Comparison of ENCODE assay signal across 16 mouse cellular contexts in genomic region chr16:95720532-95720931, GRCm38 (mm10).
"Had no signal": no experiment of that assay in that cellular context is flagged by ENCODE, and none has a peak within 500 bp of the region (broad histone marks: within the 10 kb centered on the region; RNA-seq: fewer than 3 reads in every experiment).

No protein-coding gene starts in this region.

- H3K4me2 ChIP-seq: kidney, embryonic 15.5 days; limb, embryonic 13.5 days; liver, embryonic 13.5 days; lung, embryonic 14.5 days; midbrain, embryonic 12.5 days; midbrain, embryonic 15.5 days had no signal

- H3K4me1 ChIP-seq: kidney, embryonic 15.5 days; limb, embryonic 13.5 days; liver, embryonic 13.5 days; midbrain, embryonic 12.5 days; midbrain, embryonic 15.5 days had no signal

- ATAC-seq: lung, postnatal 0 days; midbrain, embryonic 15.5 days had no signal

- H3K27me3 ChIP-seq: kidney, embryonic 15.5 days; limb, embryonic 13.5 days; liver, embryonic 13.5 days; midbrain, embryonic 12.5 days; midbrain, embryonic 15.5 days had no signal

- H3K9ac ChIP-seq: kidney, embryonic 15.5 days; limb, embryonic 13.5 days; liver, embryonic 13.5 days; lung, embryonic 14.5 days; midbrain, embryonic 12.5 days; midbrain, embryonic 15.5 days had no signal

- H3K4me3 ChIP-seq: kidney, embryonic 15.5 days; limb, embryonic 13.5 days; liver, embryonic 13.5 days; midbrain, embryonic 12.5 days; midbrain, embryonic 15.5 days had no signal

- DNase-seq: kidney, adult 8-10 months; kidney, postnatal 14 days; left cerebral cortex, postnatal 4 days; liver; liver, embryonic 13.5 days; lung, embryonic 14.5 days; thymus, adult 2 months; thymus, postnatal 14 days; thymus, postnatal 4 days had no signal

- H3K9me3 ChIP-seq: liver, embryonic 13.5 days had no signal

- H3K27ac ChIP-seq: kidney, embryonic 15.5 days; limb, embryonic 13.5 days; liver, embryonic 13.5 days; macrophage; midbrain, embryonic 12.5 days; midbrain, embryonic 15.5 days; stomach, postnatal 0 days had no signal
